Mouse (Mus musculus) cerebellum, postnatal 36 days (tissue): ENCODE data around the gene Gm21994.
"Not testable (repeated sequence)": the region's sequence is repeated elsewhere in the genome, so short reads cannot be mapped to it uniquely, and the experiment has no call there.

ENCODE experiments used
- DNase-seq, 2 experiments: peaks; one replicate each; pipeline ENCODE4 v3.0.0; 2021 to 2022; ENCODE audit warnings: mixed read lengths in 2 of 2

Gene Gm21994

GRCm38 (mm10) chr2:150255491-150255890 lies at the start of gene Gm21994:
Gm21994 (minus strand) TSS chr2:150255591.
- DNase-seq, result not testable (repeated sequence)

GRCm38 (mm10) chr2:150299096-150299495 lies 43.7 kb upstream of the Gm21994 start:
- no peak for DNase-seq

GRCm38 (mm10) chr2:150293669-150294068 lies 38.3 kb upstream of the Gm21994 start:
- no peak for DNase-seq

GRCm38 (mm10) chr2:150257291-150257690 lies 1.9 kb upstream of the Gm21994 start, which contains the start of gene Gm14124:
Gm14124 (plus strand) TSS chr2:150257517.
- DNase-seq, result not testable (repeated sequence)

GRCm38 (mm10) chr2:150256861-150257260 lies 1.5 kb upstream of the Gm21994 start:
- not testable (repeated sequence) for DNase-seq

GRCm38 (mm10) chr2:150243211-150243610 lies 12.2 kb downstream of the Gm21994 start:
- no peak for DNase-seq

GRCm38 (mm10) chr2:150223263-150223662 lies 32.1 kb downstream of the Gm21994 start:
- not testable (repeated sequence) for DNase-seq

GRCm38 (mm10) chr2:150218363-150218725 lies 37.0 kb downstream of the Gm21994 start:
- DNase-seq, result not testable (repeated sequence)

GRCm38 (mm10) chr2:150217600-150218362 lies 37.6 kb downstream of the Gm21994 start, which contains the start of gene Zfp937:
Zfp937 (plus strand) TSS chr2:150218073.
- DNase-seq, result peak; percentile 76 to 79
